Mouse (Mus musculus): ENCODE data around the gene Myl4.

Gene Myl4

GRCm38 (mm10) chr11:104571373-104571772 lies 20.9 kb downstream of the Myl4 start:
- peak; percentile 54 for DNase-seq (ENCODE audit: low read depth, low spot score)

GRCm38 (mm10) chr11:104572091-104572490 lies 21.6 kb downstream of the Myl4 start:
- no peak for DNase-seq (ENCODE audit: low read depth, low spot score)

GRCm38 (mm10) chr11:104572566-104572965 lies 22.1 kb downstream of the Myl4 start:
- DNase-seq (ENCODE audit: low read depth, low spot score) = no peak

- DNase-seq (ENCODE audit: low read depth, low spot score) = no peak
Measured at GRCm38 (mm10) chr11:104576772-104577612, 26.5 kb downstream of the Myl4 start.

- DNase-seq (ENCODE audit: low read depth, low spot score) = no peak
Measured at GRCm38 (mm10) chr11:104578074-104578473, 27.6 kb downstream of the Myl4 start.

- no peak for DNase-seq (ENCODE audit: low read depth, low spot score)
Measured at GRCm38 (mm10) chr11:104579084-104579483, 28.6 kb downstream of the Myl4 start.

- no peak for DNase-seq (ENCODE audit: low read depth, low spot score)
Measured at GRCm38 (mm10) chr11:104579575-104579974, 29.1 kb downstream of the Myl4 start.

- no peak for DNase-seq (ENCODE audit: low read depth, low spot score)
Measured at GRCm38 (mm10) chr11:104580091-104580490, 29.6 kb downstream of the Myl4 start.

GRCm38 (mm10) chr11:104580606-104581005 lies 30.1 kb downstream of the Myl4 start:
- no peak for DNase-seq (ENCODE audit: low read depth, low spot score)

GRCm38 (mm10) chr11:104581446-104582307 lies 31.2 kb downstream of the Myl4 start:
- DNase-seq (ENCODE audit: low read depth, low spot score) = no peak

GRCm38 (mm10) chr11:104582308-104582606 lies 31.8 kb downstream of the Myl4 start:
- no peak for DNase-seq (ENCODE audit: low read depth, low spot score)

- DNase-seq (ENCODE audit: low read depth, low spot score) = no peak
Measured at GRCm38 (mm10) chr11:104582630-104583364, 32.3 kb downstream of the Myl4 start.

- DNase-seq (ENCODE audit: low read depth, low spot score) = peak; percentile 81
Measured at GRCm38 (mm10) chr11:104585495-104585894, 35.0 kb downstream of the Myl4 start.

GRCm38 (mm10) chr11:104587904-104588303 lies 37.4 kb downstream of the Myl4 start:
- no peak for DNase-seq (ENCODE audit: low read depth, low spot score)

GRCm38 (mm10) chr11:104588513-104588912 lies 38.0 kb downstream of the Myl4 start:
- DNase-seq (ENCODE audit: low read depth, low spot score) = no peak

- no peak for DNase-seq (ENCODE audit: low read depth, low spot score)
Measured at GRCm38 (mm10) chr11:104589570-104589969, 39.1 kb downstream of the Myl4 start.

GRCm38 (mm10) chr11:104590148-104590547 lies 39.7 kb downstream of the Myl4 start:
- DNase-seq (ENCODE audit: low read depth, low spot score) = peak; percentile 84

GRCm38 (mm10) chr11:104592066-104592835 lies 41.8 kb downstream of the Myl4 start:
- DNase-seq (ENCODE audit: low read depth, low spot score) = no peak

GRCm38 (mm10) chr11:104596365-104596764 lies 45.9 kb downstream of the Myl4 start:
- no peak for DNase-seq (ENCODE audit: low read depth, low spot score)

GRCm38 (mm10) chr11:104599265-104599945 lies 48.9 kb downstream of the Myl4 start:
- no peak for DNase-seq (ENCODE audit: low read depth, low spot score)

- DNase-seq (ENCODE audit: low read depth, low spot score) = peak; percentile 94
Measured at GRCm38 (mm10) chr11:104600675-104601074, 50.2 kb downstream of the Myl4 start.

All from R1 (cell line).